ENCODE assay signal across 8 mouse cellular contexts in the genomic region with DNA sequence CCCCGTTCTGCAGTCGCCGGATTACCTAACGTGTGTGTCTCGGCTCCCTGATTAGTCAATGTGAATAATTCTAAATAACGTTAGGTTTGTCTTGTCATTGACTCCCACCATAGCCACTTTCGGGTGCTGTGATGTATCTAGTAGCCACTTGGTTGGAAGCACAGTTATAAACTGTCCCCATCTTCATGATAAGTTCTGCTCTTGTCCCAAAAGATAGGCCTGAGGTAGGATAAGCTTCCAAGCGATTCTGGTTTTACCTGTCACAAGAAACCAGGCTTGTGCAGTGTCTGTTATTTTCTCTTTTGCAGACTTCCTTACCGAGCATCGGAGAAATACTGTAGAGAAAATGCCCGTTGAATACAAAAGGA. TPM values are rescaled to one million over a fixed set of nuclear protein-coding genes. Genes with fewer than 3 reads are reported as not detected.
DNase-seq lines count a peak whose midpoint lies in the region; ATAC-seq lines count a peak whose summit lies in the region.

No protein-coding gene starts in this region.

- peak overlapping the region; percentile 95 for H3K9ac ChIP-seq in kidney, embryonic 16.5 days (replicated peaks; ENCODE audit: low read length)

- peaks cover 12% of the 10 kb centered on the region; the same call in 1 of the 2 replicates for H3K4me1 ChIP-seq in kidney, embryonic 16.5 days (ENCODE audit: insufficient read depth, low read length)

- peak overlapping the region; percentile 85 for H3K4me3 ChIP-seq in kidney, embryonic 16.5 days (ENCODE audit: low read length)

- WGBS in kidney, embryonic 16.5 days, result 6% methylated on average over 11 of the region's 11 CpGs

- no peak for DNase-seq in kidney, adult 11 months
- peak; percentile 50 for DNase-seq in c-Kit-negative CD71-positive TER-119-positive erythroid progenitor cells, embryonic 14.5 days (ENCODE audit: low read depth, low spot score)
- no peak for DNase-seq in gastrocnemius, postnatal 4 days (ENCODE audit: low spot score in 2 of 2)
- DNase-seq in thymus, postnatal 25 days, result no peak
- DNase-seq in urinary bladder, postnatal 36 days (ENCODE audit: low spot score in 2 of 2), result no peak

- peak overlapping the region; percentile 83 for H3K4me2 ChIP-seq in kidney, embryonic 16.5 days (replicated peaks; ENCODE audit: low read depth, low read length)

- H3K27me3 ChIP-seq in kidney, embryonic 16.5 days (ENCODE audit: insufficient read depth, low read length), result no peaks in the 10 kb centered on the region

- peak overlapping the region; percentile 70 for H3K27ac ChIP-seq in kidney, embryonic 16.5 days (ENCODE audit: low read length)

- H3K9me3 ChIP-seq in kidney, embryonic 16.5 days (ENCODE audit: low read length), result no peaks in the 10 kb centered on the region

- H3K36me3 ChIP-seq in kidney, embryonic 16.5 days (ENCODE audit: insufficient read depth, low read length), result no peaks in the 10 kb centered on the region

- ATAC-seq in kidney, embryonic 16.5 days (ENCODE audit: low FRiP score, low TSS enrichment), result peak; percentile 70
- peak; percentile 19 for ATAC-seq in inflammation-experienced regulatory T-cells, adult 6 months
- peak; percentile 16; the same call in 1 of the 2 replicates for ATAC-seq in monocyte, adult 5-6 weeks (replicated peaks; ENCODE audit: insufficient number of reproducible peaks, low FRiP score, low TSS enrichment, poor library complexity, severe bottlenecking)

RNA-seq across cellular contexts. Expression of a gene that starts 0.4 kb away (rescaled TPM):
- 22.3 and 24.6 TPM in 2 replicates for polyA plus RNA-seq in kidney, embryonic 16.5 days (2015; fragmentation: Nextera tagmentation; extraction: Ambion mirVana)
- 1 to 10 TPM; 7.1 to 9.2 (median 8.4) TPM for polyA plus RNA-seq in inflammation-experienced regulatory T-cells, adult 6 months (2017; shearing (Covaris generic))
- total RNA-seq in monocyte, adult 5-6 weeks (2017), result 3.2 to 4.2 TPM (median 3.7 TPM) in 3 replicates
- total RNA-seq in gastrocnemius, postnatal 4 days (2021), result 10 to 100 TPM; 13.8 to 14.4 TPM

RNA-seq across cellular contexts. Expression of a gene that starts 4.9 kb away (rescaled TPM):
- not detected in 2 replicates for polyA plus RNA-seq in kidney, embryonic 16.5 days (2015; fragmentation: Nextera tagmentation; extraction: Ambion mirVana)
- not detected for polyA plus RNA-seq in inflammation-experienced regulatory T-cells, adult 6 months (2017; shearing (Covaris generic))
- not detected in 3 replicates for total RNA-seq in monocyte, adult 5-6 weeks (2017)
- not detected for total RNA-seq in gastrocnemius, postnatal 4 days (2021)

Comparison
In these comparisons a context has a peak if more than half of its experiments do, and no peak if none do; other contexts are left out.
1. ATAC-seq: peak in every context shown above with its lines; median percentile 70 in kidney, embryonic 16.5 days; 19 in inflammation-experienced regulatory T-cells, adult 6 months; 16 in monocyte, adult 5-6 weeks.